Mouse (Mus musculus) right cerebral cortex, postnatal 25 days (tissue): ENCODE results near the gene Fam43b.

ENCODE experiments used
- DNase-seq: peaks from one replicate; pipeline ENCODE4 v3.0.0; 2022

The Fam43b gene

GRCm38 (mm10) chr4:138393703-138394102, 2.6 kb downstream of the Fam43b start:
- no peak for DNase-seq

- no peak for DNase-seq
Observed at GRCm38 (mm10) chr4:138383789-138384188, 12.5 kb downstream of the Fam43b start.

GRCm38 (mm10) chr4:138382462-138382861, 13.9 kb downstream of the Fam43b start:
- no peak for DNase-seq

- no peak for DNase-seq
Observed at GRCm38 (mm10) chr4:138380132-138380689, 16.1 kb downstream of the Fam43b start.

GRCm38 (mm10) chr4:138379091-138379840, 17.1 kb downstream of the Fam43b start:
- DNase-seq: peak; percentile 53

- no peak for DNase-seq
Observed at GRCm38 (mm10) chr4:138377526-138377925, 18.8 kb downstream of the Fam43b start.

GRCm38 (mm10) chr4:138375117-138375516, 21.2 kb downstream of the Fam43b start:
- no peak for DNase-seq

GRCm38 (mm10) chr4:138370996-138371516, 25.3 kb downstream of the Fam43b start:
- DNase-seq: no peak

GRCm38 (mm10) chr4:138368498-138369260, 27.6 kb downstream of the Fam43b start:
- no peak for DNase-seq

GRCm38 (mm10) chr4:138367641-138368497, 28.5 kb downstream of the Fam43b start, which contains the start of gene Cda:
TSS of gene Cda (minus strand) at chr4:138367992.
- peak; percentile 28 for DNase-seq

- DNase-seq: no peak
Observed at GRCm38 (mm10) chr4:138366561-138366960, 29.8 kb downstream of the Fam43b start.

- no peak for DNase-seq
Observed at GRCm38 (mm10) chr4:138363511-138363910, 32.8 kb downstream of the Fam43b start.

GRCm38 (mm10) chr4:138362883-138363282, 33.4 kb downstream of the Fam43b start:
- DNase-seq: no peak

- no peak for DNase-seq
Observed at GRCm38 (mm10) chr4:138361370-138361821, 34.9 kb downstream of the Fam43b start.

- DNase-seq: no peak
Observed at GRCm38 (mm10) chr4:138358176-138358575, 38.2 kb downstream of the Fam43b start.

GRCm38 (mm10) chr4:138356551-138356950, 39.8 kb downstream of the Fam43b start:
- DNase-seq: no peak

- DNase-seq: no peak
Observed at GRCm38 (mm10) chr4:138356141-138356540, 40.2 kb downstream of the Fam43b start.

- DNase-seq: no peak
Observed at GRCm38 (mm10) chr4:138355496-138355895, 40.8 kb downstream of the Fam43b start.

- no peak for DNase-seq
Observed at GRCm38 (mm10) chr4:138353438-138354171, 42.7 kb downstream of the Fam43b start.

- no peak for DNase-seq
Observed at GRCm38 (mm10) chr4:138352692-138353091, 43.6 kb downstream of the Fam43b start.

GRCm38 (mm10) chr4:138351821-138352220, 44.5 kb downstream of the Fam43b start:
- no peak for DNase-seq

GRCm38 (mm10) chr4:138348716-138349115, 47.6 kb downstream of the Fam43b start:
- DNase-seq: no peak
